Mouse (Mus musculus) embryonic fibroblast, embryonic 13.5 days (primary cell): Measurements from ENCODE around the gene Sfi1.

Source experiments
- CTCF ChIP-seq: IDR thresholded peaks from 2 replicates; pipeline ENCODE4 v1.5.1; 2011; ENCODE audit warnings: mild to moderate bottlenecking, control low read depth, low read length, moderate library complexity, borderline replicate concordance; ENCODE audit not compliant: insufficient read depth
- POLR2A ChIP-seq: IDR thresholded peaks from 2 replicates; pipeline ENCODE4 v1.6.1; 2011; ENCODE audit warnings: low read depth, mild to moderate bottlenecking, control low read depth, low read length, moderate library complexity

DNA sequence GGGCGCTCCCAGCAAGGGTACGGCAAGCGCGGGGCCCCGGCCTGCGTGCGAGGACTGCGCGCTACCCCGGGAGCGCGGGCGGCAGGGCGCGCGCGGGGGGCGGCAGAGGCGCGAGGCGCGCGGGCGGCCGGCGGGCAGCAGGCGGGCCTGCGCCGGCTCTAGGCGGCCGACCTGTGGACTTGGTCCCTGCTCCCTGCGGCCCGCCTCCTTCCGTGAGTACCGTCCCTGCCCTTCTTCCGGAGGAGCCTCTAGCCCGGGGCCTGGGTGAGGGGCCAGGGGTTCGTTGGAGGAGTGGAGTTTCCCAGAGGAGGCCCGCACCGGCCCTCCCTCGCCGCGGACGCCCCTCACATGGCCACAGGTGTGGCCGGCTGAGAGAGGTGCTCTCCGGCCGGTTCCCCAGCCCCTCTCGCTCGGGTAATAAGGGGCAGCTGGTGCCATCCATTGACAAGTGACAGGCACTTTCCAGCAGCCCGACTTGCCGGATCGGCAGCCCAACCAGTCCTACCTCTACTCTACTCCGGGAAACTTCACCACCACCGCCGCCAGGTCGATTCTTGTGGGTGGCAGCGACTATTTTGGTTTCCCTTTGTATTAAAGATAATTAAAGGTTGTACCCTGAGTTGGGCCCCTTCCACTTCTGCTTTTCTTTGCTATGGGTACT, 9.6 kb upstream of the Sfi1 start:
- TF ChIP-seq POLR2A = no peak
- TF ChIP-seq CTCF = no peak
